Mouse (Mus musculus) CD4-positive, CD25-positive, alpha-beta regulatory T cell, adult 4 months (primary cell): ENCODE measurements at regions not wholly inside any gene's neighbourhood (a gene's known extent, or its start where the extent isn't known, plus 50 kb on each side); places are given as distances from the start of the nearest gene placed in this dataset.

Experiments used
- ATAC-seq: one replicate; pipeline ENCODE4 v1.8.0; 2017

GRCm38 (mm10) chr7:35948794-35949193, 146.0 kb upstream of the Zfp507 start:
- no peak for ATAC-seq

GRCm38 (mm10) chr7:35948389-35948788, 145.6 kb upstream of the Zfp507 start:
- ATAC-seq = no peak

GRCm38 (mm10) chr7:35941086-35941485, 138.3 kb upstream of the Zfp507 start:
- ATAC-seq = no peak

- no peak for ATAC-seq
These were observed 135.5 kb upstream of the Zfp507 start for GRCm38 (mm10) chr7:35938123-35938869.

- ATAC-seq = no peak
These were observed 123.9 kb upstream of the Zfp507 start for GRCm38 (mm10) chr7:35926749-35927148.

- no peak for ATAC-seq
These were observed 119.8 kb upstream of the Zfp507 start for GRCm38 (mm10) chr7:35922582-35922981.

GRCm38 (mm10) chr7:35920884-35921283, 118.1 kb upstream of the Zfp507 start:
- no peak for ATAC-seq

GRCm38 (mm10) chr7:35920194-35920609, 117.4 kb upstream of the Zfp507 start:
- ATAC-seq = no peak

GRCm38 (mm10) chr7:35910109-35910706, 107.4 kb upstream of the Zfp507 start:
- ATAC-seq = no peak

- no peak for ATAC-seq
These were observed 99.2 kb upstream of the Zfp507 start for GRCm38 (mm10) chr7:35901942-35902381.

GRCm38 (mm10) chr7:35898701-35899445, 96.1 kb upstream of the Zfp507 start:
- ATAC-seq = no peak

GRCm38 (mm10) chr7:35893292-35893691, 90.5 kb upstream of the Zfp507 start:
- ATAC-seq = no peak

GRCm38 (mm10) chr7:35886051-35886450, 83.2 kb upstream of the Zfp507 start:
- ATAC-seq = no peak

- no peak for ATAC-seq
These were observed 77.0 kb upstream of the Zfp507 start for GRCm38 (mm10) chr7:35879755-35880304.

GRCm38 (mm10) chr7:35878164-35878563, 75.4 kb upstream of the Zfp507 start:
- ATAC-seq = no peak

GRCm38 (mm10) chr7:35861049-35861448, 58.2 kb upstream of the Zfp507 start:
- no peak for ATAC-seq

GRCm38 (mm10) chr7:35859601-35860000, 56.8 kb upstream of the Zfp507 start:
- no peak for ATAC-seq

- no peak for ATAC-seq
These were observed 54.9 kb upstream of the Zfp507 start for GRCm38 (mm10) chr7:35857693-35858092.
